8 mouse cellular contexts compared by ENCODE assay signal in the genomic region with DNA sequence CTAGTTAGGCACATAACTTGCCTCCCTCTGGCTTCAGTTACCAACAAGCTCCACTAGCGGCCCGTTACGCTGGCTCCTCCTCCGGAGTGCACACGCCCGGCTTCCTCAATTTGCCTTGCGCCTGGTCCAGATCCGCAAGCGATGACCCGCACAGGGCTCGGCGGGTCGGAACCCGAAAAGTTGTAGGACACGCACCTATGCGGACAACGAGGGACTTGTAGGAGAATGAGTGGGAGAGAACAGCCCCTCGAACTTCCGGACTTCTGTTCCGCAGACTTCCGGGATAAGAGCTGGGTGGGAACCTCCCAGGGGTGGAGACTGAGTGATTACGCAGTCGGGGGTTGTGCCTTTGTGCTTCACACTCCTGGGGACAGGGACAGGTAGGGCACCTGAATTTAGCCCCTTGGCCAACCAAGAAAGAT. TPM values are rescaled to one million over a fixed set of nuclear protein-coding genes. Genes with fewer than 3 reads are reported as not detected.
DNase-seq lines count a peak whose midpoint lies in the region; ATAC-seq and TF ChIP-seq lines count a peak whose summit lies in the region.

A gene (minus strand): TSS at position 305 of the 422 bp plus-strand sequence.

- WGBS in forebrain, embryonic 10.5 days = 0% methylated on average over 23 of the region's 23 CpGs
- under 1% methylated on average over 23 of the region's 23 CpGs for WGBS in heart, embryonic 14.5 days
- WGBS in liver, embryonic 13.5 days (ENCODE audit: insufficient replicate concordance) = under 1% methylated on average over 23 of the region's 23 CpGs
- WGBS in stomach, embryonic 15.5 days = under 1% methylated on average over 23 of the region's 23 CpGs

- no peak for TF ChIP-seq CTCF in CH12.LX (conservative IDR thresholded peaks at IDR 0.05 in 1 of 2, IDR thresholded peaks at IDR 0.05 in 1 of 2; ENCODE audit: low read depth in 2 of 2, low read length in 2 of 2)

- in situ Hi-C loops in CH12.LX (cut with MboI; ENCODE audit: low pct_ligation_motif_present, low pct_unique_long_range_greater_than_20kb, low sequenced_read_pairs) = no loop called here

- peaks cover 13 to 39% of the 10 kb centered on the region in 2 experiments for H3K4me1 ChIP-seq in CH12.LX (ENCODE audit: control insufficient read depth in 1 of 2, insufficient read depth in 2 of 2)
- H3K4me1 ChIP-seq in forebrain, embryonic 10.5 days = peaks cover 30% of the 10 kb centered on the region
- peaks cover 17 to 36% of the 10 kb centered on the region in 2 experiments for H3K4me1 ChIP-seq in heart, embryonic 14.5 days (ENCODE audit: control insufficient read depth in 2 of 2, insufficient read depth in 2 of 2, low read length in 2 of 2)
- H3K4me1 ChIP-seq in liver, embryonic 13.5 days (replicated peaks) = peaks cover 60% of the 10 kb centered on the region
- peaks cover 12% of the 10 kb centered on the region for H3K4me1 ChIP-seq in stomach, embryonic 15.5 days

- peaks cover 16% of the 10 kb centered on the region for H3K79me2 ChIP-seq in CH12.LX (replicated peaks; ENCODE audit: control insufficient read depth, extremely low read depth, insufficient read depth, poor library complexity, severe bottlenecking)

- H3K9me3 ChIP-seq in CH12.LX (replicated peaks; ENCODE audit: low read length) = no peaks in the 10 kb centered on the region
- no peaks in the 10 kb centered on the region for H3K9me3 ChIP-seq in forebrain, embryonic 10.5 days
- no peaks in the 10 kb centered on the region for H3K9me3 ChIP-seq in heart, embryonic 14.5 days (ENCODE audit: control insufficient read depth, low read length)
- H3K9me3 ChIP-seq in liver, embryonic 13.5 days (replicated peaks) = no peaks in the 10 kb centered on the region
- H3K9me3 ChIP-seq in stomach, embryonic 15.5 days = no peaks in the 10 kb centered on the region

- H3K27ac ChIP-seq in CH12.LX (ENCODE audit: insufficient read depth, low read depth) = peak within 1 kb of the TSS; percentile 86
- peak within 1 kb of the TSS; percentile 86 for H3K27ac ChIP-seq in forebrain, embryonic 10.5 days
- peak within 1 kb of the TSS; percentile 79 to 88 for H3K27ac ChIP-seq in heart, embryonic 14.5 days (replicated peaks in 1 of 2; ENCODE audit: control insufficient read depth in 1 of 2, insufficient read depth in 1 of 2, low read depth in 2 of 2, low read length in 2 of 2)
- peak within 1 kb of the TSS; percentile 86 for H3K27ac ChIP-seq in liver, embryonic 13.5 days
- peak within 1 kb of the TSS; percentile 86 for H3K27ac ChIP-seq in stomach, embryonic 15.5 days

- H3K27me3 ChIP-seq in CH12.LX (replicated peaks) = no peaks in the 10 kb centered on the region
- no peaks in the 10 kb centered on the region for H3K27me3 ChIP-seq in forebrain, embryonic 10.5 days (ENCODE audit: poor library complexity, severe bottlenecking)
- no peaks in the 10 kb centered on the region for H3K27me3 ChIP-seq in heart, embryonic 14.5 days (ENCODE audit: control insufficient read depth, insufficient read depth, low read length)
- H3K27me3 ChIP-seq in liver, embryonic 13.5 days = no peaks in the 10 kb centered on the region
- no peaks in the 10 kb centered on the region for H3K27me3 ChIP-seq in stomach, embryonic 15.5 days (replicated peaks)

- H3K9ac ChIP-seq in CH12.LX (ENCODE audit: insufficient read depth, low read depth) = peak within 1 kb of the TSS; percentile 71
- peak within 1 kb of the TSS; percentile 81 for H3K9ac ChIP-seq in heart, embryonic 14.5 days (ENCODE audit: low read length)
- H3K9ac ChIP-seq in liver, embryonic 13.5 days = peak within 1 kb of the TSS; percentile 88
- H3K9ac ChIP-seq in stomach, embryonic 15.5 days = peak within 1 kb of the TSS; percentile 53

- ATAC-seq in heart, embryonic 14.5 days (ENCODE audit: insufficient number of reproducible peaks, insufficient read depth, low FRiP score, low read depth) = peak; percentile 81
- ATAC-seq in liver, embryonic 13.5 days (ENCODE audit: low read depth) = peak; percentile 92
- ATAC-seq in stomach, embryonic 15.5 days (ENCODE audit: insufficient read depth, low FRiP score, low read depth) = peak; percentile 87

- no peak for TF ChIP-seq RAD21 in CH12.LX (IDR thresholded peaks at IDR 0.05; ENCODE audit: low read depth, low read length)

- H3K36me3 ChIP-seq in CH12.LX (replicated peaks in 1 of 2; ENCODE audit: control insufficient read depth in 1 of 2, insufficient read depth in 1 of 2, low read length in 1 of 2) = peaks cover 34 to 40% of the 10 kb centered on the region in 2 experiments
- peaks cover 37% of the 10 kb centered on the region for H3K36me3 ChIP-seq in forebrain, embryonic 10.5 days (replicated peaks)
- H3K36me3 ChIP-seq in heart, embryonic 14.5 days (ENCODE audit: control insufficient read depth, insufficient read depth, low read length) = peaks cover 34% of the 10 kb centered on the region
- peaks cover 39% of the 10 kb centered on the region for H3K36me3 ChIP-seq in liver, embryonic 13.5 days
- peaks cover 20% of the 10 kb centered on the region for H3K36me3 ChIP-seq in stomach, embryonic 15.5 days

- TF ChIP-seq EP300 in CH12.LX (IDR thresholded peaks at IDR 0.05; ENCODE audit: low read length) = no peak

- dilution Hi-C loops in CH12.LX (cut with MboI; ENCODE audit: extremely low pct_ligation_motif_present, extremely low pct_unique_long_range_greater_than_20kb, low sequenced_read_pairs) = no loop called here

- peak; percentile 94 for DNase-seq in CH12.LX (ENCODE audit: extremely low read depth)
- DNase-seq in c-Kit-negative CD71-positive TER-119-positive erythroid progenitor cells, embryonic 14.5 days (ENCODE audit: low read depth, low spot score) = peak; percentile 69
- DNase-seq in forebrain, embryonic 10.5 days (ENCODE audit: extremely low spot score, low spot score) = peak; percentile 77
- DNase-seq in kidney, postnatal 14 days = peak; percentile 84
- DNase-seq in liver, embryonic 13.5 days = peak; percentile 70
- DNase-seq in natural killer cell, adult 2 months (ENCODE audit: low spot score in 2 of 2) = peak; percentile 70 to 83

- peak within 1 kb of the TSS; percentile 88 for H3K4me2 ChIP-seq in CH12.LX (ENCODE audit: insufficient read depth, low read depth, poor library complexity, severe bottlenecking)
- H3K4me2 ChIP-seq in heart, embryonic 14.5 days (ENCODE audit: low read length) = peak within 1 kb of the TSS; percentile 77
- H3K4me2 ChIP-seq in liver, embryonic 13.5 days = peak within 1 kb of the TSS; percentile 89
- H3K4me2 ChIP-seq in stomach, embryonic 15.5 days = peak within 1 kb of the TSS; percentile 65

- TF ChIP-seq POLR2A in CH12.LX (IDR thresholded peaks at IDR 0.05; ENCODE audit: low read depth, low read length) = peak; percentile 88

- peak within 1 kb of the TSS; percentile 60 to 96 (median 81) for H3K4me3 ChIP-seq in CH12.LX (replicated peaks in 1 of 3; ENCODE audit: low read depth in 2 of 3, low read length in 2 of 3, poor library complexity in 1 of 3)
- H3K4me3 ChIP-seq in forebrain, embryonic 10.5 days = peak within 1 kb of the TSS; percentile 78
- H3K4me3 ChIP-seq in heart, embryonic 14.5 days (ENCODE audit: control insufficient read depth in 1 of 2, insufficient read depth in 1 of 2, low read depth in 1 of 2, low read length in 2 of 2) = peak within 1 kb of the TSS; percentile 69 to 93
- H3K4me3 ChIP-seq in liver, embryonic 13.5 days (replicated peaks) = peak within 1 kb of the TSS; percentile 77
- H3K4me3 ChIP-seq in stomach, embryonic 15.5 days (replicated peaks) = peak within 1 kb of the TSS; percentile 79

TF ChIP-seq in CH12.LX, 34 proteins besides CTCF, POLR2A, EP300 and RAD21 (continues in another document):
- TF ChIP-seq ETS1 (conservative IDR thresholded peaks at IDR 0.05; ENCODE audit: low read depth, low read length) (no peak), E2F4 (IDR thresholded peaks at IDR 0.05; ENCODE audit: insufficient replicate concordance, low read depth, low read length) (no peak), USF2 (conservative IDR thresholded peaks at IDR 0.05; ENCODE audit: low read depth, low read length) (no peak), BHLHE40 (IDR thresholded peaks at IDR 0.05; ENCODE audit: low read depth, low read length) (no peak), MYC (IDR thresholded peaks at IDR 0.05; ENCODE audit: low read depth, low read length) (no peak), POLR2AphosphoS2 (IDR thresholded peaks at IDR 0.05; ENCODE audit: low read depth, low read length) (peak; percentile 84; the same call in 1 of the 2 replicates), ZMIZ1 (IDR thresholded peaks at IDR 0.05; ENCODE audit: low read depth, low read length) (peak; percentile 79), MEF2A (IDR thresholded peaks at IDR 0.05; ENCODE audit: borderline replicate concordance, low read depth, low read length) (no peak), MXI1 (IDR thresholded peaks at IDR 0.05; ENCODE audit: low read depth, low read length) (peak; percentile 59; the same call in 1 of the 2 replicates), MAFK (IDR thresholded peaks at IDR 0.05; ENCODE audit: insufficient replicate concordance, low read length) (no peak), IRF4 (IDR thresholded peaks at IDR 0.05; ENCODE audit: low read depth, low read length) (peak; percentile 60), ELF1 (IDR thresholded peaks at IDR 0.05; ENCODE audit: low read depth, low read length) (peak; percentile 99), TBP (conservative IDR thresholded peaks at IDR 0.05; ENCODE audit: low read depth, low read length) (no peak), RCOR1 (conservative IDR thresholded peaks at IDR 0.05; ENCODE audit: low read depth, low read length) (no peak), NRF1 (IDR thresholded peaks at IDR 0.05; ENCODE audit: low read depth, low read length) (peak; percentile 45), HCFC1 (IDR thresholded peaks at IDR 0.05; ENCODE audit: low read depth, low read length) (peak; percentile 68), NELFE (IDR thresholded peaks at IDR 0.05; ENCODE audit: low read depth, low read length) (peak; percentile 94), CHD2 (IDR thresholded peaks at IDR 0.05; ENCODE audit: low read length) (no peak), USF1 (IDR thresholded peaks at IDR 0.05; ENCODE audit: low read depth, low read length) (no peak), SMC3 (IDR thresholded peaks at IDR 0.05; ENCODE audit: low read depth, low read length) (no peak), MAZ (IDR thresholded peaks at IDR 0.05; ENCODE audit: low read depth, low read length) (no peak), ZKSCAN1 (IDR thresholded peaks at IDR 0.05; ENCODE audit: borderline replicate concordance, low read depth, low read length) (no peak)

RNA-seq across cellular contexts. Expression of the gene that starts here (rescaled TPM):
- total RNA-seq in CH12.LX (2012; rRNA removed) (50.0 and 51.6 TPM in 2 replicates), CH12.LX (2014; rRNA removed) (60.3 and 60.9 TPM in 2 replicates)
- polyA plus RNA-seq in CH12.LX (2012; ENCODE audit: insufficient read length, low read depth) = 52.9 and 57.4 TPM in 2 replicates
- 28.2 and 29.9 TPM in 2 replicates for polyA plus RNA-seq in forebrain, embryonic 10.5 days (2016; fragmentation: Nextera tagmentation; extraction: Ambion mirVana)
- polyA plus RNA-seq in heart, embryonic 14.5 days (2014; fragmentation: Nextera tagmentation; extraction: Ambion mirVana) = 22.7 and 23.1 TPM in 2 replicates
- polyA plus RNA-seq in liver, embryonic 13.5 days (2015; fragmentation: Nextera tagmentation; extraction: Ambion mirVana) = 20.0 and 21.0 TPM in 2 replicates
- polyA plus RNA-seq in stomach, embryonic 15.5 days (2015; fragmentation: Nextera tagmentation; extraction: Ambion mirVana) = 32.5 and 34.6 TPM in 2 replicates

Comparison
In these comparisons a context has a peak if more than half of its experiments do, and no peak if none do; other contexts are left out.
1. Peak in every context shown above with its lines: DNase-seq, ATAC-seq, H3K4me3 ChIP-seq and H3K27ac ChIP-seq.